Mouse (Mus musculus): Measurements from ENCODE around the gene Zfp446.

Zfp446 gene

DNA sequence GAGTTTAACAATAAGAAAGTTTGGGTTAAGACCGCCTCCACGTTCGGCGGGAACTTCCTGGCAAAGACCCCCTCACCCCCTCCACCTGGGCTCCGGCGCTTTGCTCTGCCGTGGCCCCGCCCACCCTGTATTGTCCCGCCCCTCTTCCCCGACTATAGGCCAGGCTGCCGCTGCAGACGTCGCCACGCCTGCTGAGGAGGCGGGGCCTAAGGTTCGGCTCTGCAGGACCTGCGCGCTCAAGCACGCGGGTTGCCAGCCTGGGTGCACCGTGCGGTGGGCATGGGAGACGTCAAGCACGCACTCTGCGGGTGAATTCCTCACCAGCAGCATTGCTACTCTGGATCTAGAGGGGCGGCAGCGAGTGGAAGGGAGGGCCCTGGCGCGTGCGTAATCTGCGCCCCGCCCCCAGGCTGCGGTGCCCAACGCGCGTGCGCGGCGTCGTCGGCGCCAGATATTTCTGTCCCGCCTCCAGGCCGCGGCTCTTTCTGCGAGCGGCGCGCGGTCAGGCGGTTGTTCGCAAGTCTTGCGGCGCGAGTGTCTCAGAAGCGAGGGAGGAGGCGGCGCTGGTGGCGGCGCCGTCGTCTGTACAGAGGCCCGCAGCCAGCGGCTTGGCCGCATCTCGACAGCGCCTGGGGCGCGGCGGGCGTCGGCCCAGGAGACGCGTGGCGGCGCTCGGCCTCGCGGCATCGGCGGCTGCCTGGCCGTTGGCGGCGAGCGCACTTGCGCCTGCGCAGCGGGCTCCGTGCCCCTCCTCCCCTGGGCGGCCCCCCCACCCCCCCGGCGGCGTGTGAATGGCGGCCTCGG is 46.5 kb downstream of the Zfp446 start:
- TF ChIP-seq CTCF (conservative IDR thresholded peaks at IDR 0.05; ENCODE audit: low read length) (no peak), POU5F1 (IDR thresholded peaks at IDR 0.05; ENCODE audit: borderline replicate concordance, low read length) (no peak), NANOG (IDR thresholded peaks at IDR 0.05; ENCODE audit: borderline replicate concordance, low read length) (no peak)
- H3K36me3 ChIP-seq (ENCODE audit: insufficient read depth, low read length), result peaks cover 43% of the 10 kb centered on the region
- no peaks in the 10 kb centered on the region for H3K27me3 ChIP-seq (ENCODE audit: insufficient read depth, low read length)
- H3K9me3 ChIP-seq (ENCODE audit: low read length), result no peaks in the 10 kb centered on the region
- peak overlapping the region; percentile 100 for H3K4me3 ChIP-seq (replicated peaks; ENCODE audit: low read length)
- H3K4me1 ChIP-seq (replicated peaks; ENCODE audit: low read depth, low read length), result peaks cover 54% of the 10 kb centered on the region

DNA sequence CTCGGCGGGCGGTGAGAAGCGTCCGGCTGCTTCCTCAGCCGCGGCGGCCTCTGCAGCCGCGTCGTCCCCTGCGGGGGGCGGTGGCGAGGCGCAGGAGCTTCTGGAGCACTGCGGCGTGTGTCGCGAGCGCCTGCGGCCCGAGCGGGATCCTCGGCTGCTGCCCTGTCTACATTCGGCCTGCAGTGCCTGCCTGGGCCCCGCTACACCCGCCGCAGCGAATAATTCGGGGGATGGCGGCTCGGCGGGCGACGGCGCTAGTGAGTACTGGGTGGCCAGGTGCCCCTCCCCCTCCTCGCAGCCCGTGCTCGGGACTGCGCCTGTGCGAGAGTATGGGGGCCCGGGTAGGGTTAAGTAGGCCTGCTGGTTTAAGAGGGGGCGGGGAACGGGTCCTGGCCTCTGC is 47.2 kb downstream of the Zfp446 start:
- Histone ChIP-seq H3K4me3 (replicated peaks; ENCODE audit: low read length) (peak overlapping the region; percentile 100), H3K9me3 (ENCODE audit: low read length) (no peaks in the 10 kb centered on the region), H3K36me3 (ENCODE audit: insufficient read depth, low read length) (peaks cover 49% of the 10 kb centered on the region), H3K4me1 (replicated peaks; ENCODE audit: low read depth, low read length) (peaks cover 55% of the 10 kb centered on the region), H3K27me3 (ENCODE audit: insufficient read depth, low read length) (no peaks in the 10 kb centered on the region)
- TF ChIP-seq CTCF (conservative IDR thresholded peaks at IDR 0.05; ENCODE audit: low read length) (no peak), NANOG (IDR thresholded peaks at IDR 0.05; ENCODE audit: borderline replicate concordance, low read length) (no peak), POU5F1 (IDR thresholded peaks at IDR 0.05; ENCODE audit: borderline replicate concordance, low read length) (no peak)

DNA sequence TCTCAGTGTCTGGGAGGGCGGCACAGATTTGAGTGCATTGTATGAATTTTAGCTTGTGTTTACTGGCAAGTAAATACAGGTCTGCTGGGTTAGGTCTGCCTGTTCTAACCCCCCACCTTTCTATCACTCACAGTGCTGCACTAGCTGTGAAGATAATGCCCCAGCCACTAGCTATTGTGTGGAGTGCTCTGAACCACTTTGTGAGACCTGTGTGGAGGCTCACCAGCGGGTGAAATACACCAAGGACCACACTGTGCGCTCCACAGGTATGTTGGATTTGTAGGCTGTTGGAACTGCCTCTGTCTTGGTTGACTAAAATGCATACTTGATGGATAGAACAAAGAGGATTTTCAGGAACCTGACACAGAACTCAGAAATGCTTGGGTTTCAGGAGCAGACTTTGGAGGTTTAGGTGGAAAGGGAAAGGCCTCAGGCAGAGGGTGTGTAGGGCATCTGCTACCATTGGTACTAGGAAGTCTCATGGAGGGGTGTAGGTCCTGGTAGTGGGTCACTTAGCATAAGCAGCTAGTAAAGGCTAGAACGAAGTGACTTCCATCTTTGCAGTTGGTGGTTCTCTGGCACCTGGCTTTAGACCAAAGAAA is 48.0 kb downstream of the Zfp446 start:
- no peaks in the 10 kb centered on the region for H3K9me3 ChIP-seq (ENCODE audit: low read length)
- TF ChIP-seq CTCF (conservative IDR thresholded peaks at IDR 0.05; ENCODE audit: low read length) (no peak), POU5F1 (IDR thresholded peaks at IDR 0.05; ENCODE audit: borderline replicate concordance, low read length) (no peak), NANOG (IDR thresholded peaks at IDR 0.05; ENCODE audit: borderline replicate concordance, low read length) (no peak)
- H3K27me3 ChIP-seq (ENCODE audit: insufficient read depth, low read length), result no peaks in the 10 kb centered on the region
- peaks cover 57% of the 10 kb centered on the region for H3K36me3 ChIP-seq (ENCODE audit: insufficient read depth, low read length)
- peaks cover 59% of the 10 kb centered on the region for H3K4me1 ChIP-seq (replicated peaks; ENCODE audit: low read depth, low read length)
- H3K4me3 ChIP-seq (replicated peaks; ENCODE audit: low read length), result peak overlapping the region; percentile 100

DNA sequence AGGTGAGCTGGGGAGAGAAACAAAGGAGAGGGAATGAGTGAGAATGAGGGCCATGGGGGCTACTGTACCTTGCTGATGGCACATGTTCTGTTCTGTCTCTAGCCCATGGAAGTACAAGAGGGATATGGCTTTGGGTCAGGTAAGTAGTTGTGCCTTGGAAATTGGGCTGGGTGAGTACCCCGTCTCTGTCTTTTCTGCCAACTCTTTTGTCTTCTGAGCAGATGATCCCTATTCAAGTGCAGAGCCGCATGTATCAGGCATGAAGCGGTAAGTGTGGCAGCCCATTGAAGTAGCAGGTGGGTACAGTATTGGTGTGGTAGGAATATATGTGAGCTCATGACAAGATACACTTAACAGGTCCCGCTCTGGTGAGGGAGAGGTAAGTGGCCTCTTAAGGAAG is 51.3 kb downstream of the Zfp446 start:
- peaks cover 77% of the 10 kb centered on the region for H3K4me1 ChIP-seq (replicated peaks; ENCODE audit: low read depth, low read length)
- TF ChIP-seq POU5F1 (IDR thresholded peaks at IDR 0.05; ENCODE audit: borderline replicate concordance, low read length) (no peak), CTCF (conservative IDR thresholded peaks at IDR 0.05; ENCODE audit: low read length) (no peak), NANOG (IDR thresholded peaks at IDR 0.05; ENCODE audit: borderline replicate concordance, low read length) (no peak)
- H3K4me3 ChIP-seq (replicated peaks; ENCODE audit: low read length), result peak overlapping the region; percentile 100
- H3K27me3 ChIP-seq (ENCODE audit: insufficient read depth, low read length), result no peaks in the 10 kb centered on the region
- no peaks in the 10 kb centered on the region for H3K9me3 ChIP-seq (ENCODE audit: low read length)
- H3K36me3 ChIP-seq (ENCODE audit: insufficient read depth, low read length), result peaks cover 91% of the 10 kb centered on the region

DNA sequence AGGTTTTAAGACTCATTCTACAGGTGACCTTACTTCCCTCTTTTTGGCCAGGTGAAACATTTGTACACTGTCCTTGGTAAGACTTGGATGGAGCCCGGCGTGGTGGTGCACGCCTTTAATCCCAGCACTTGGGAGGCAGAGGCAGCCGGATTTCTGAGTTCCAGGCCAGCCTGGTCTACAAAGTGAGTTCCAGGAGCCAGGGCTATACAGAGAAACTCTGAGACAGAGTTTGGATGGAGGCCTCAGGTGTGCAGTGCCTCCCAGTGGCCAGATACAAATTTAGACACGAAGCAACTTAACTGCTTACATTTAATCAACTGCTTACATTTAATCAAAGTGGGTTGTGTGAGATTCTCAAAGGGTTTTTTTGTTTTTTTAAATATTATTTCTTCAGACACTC is 53.4 kb downstream of the Zfp446 start:
- no peaks in the 10 kb centered on the region for H3K9me3 ChIP-seq (ENCODE audit: low read length)

DNA sequence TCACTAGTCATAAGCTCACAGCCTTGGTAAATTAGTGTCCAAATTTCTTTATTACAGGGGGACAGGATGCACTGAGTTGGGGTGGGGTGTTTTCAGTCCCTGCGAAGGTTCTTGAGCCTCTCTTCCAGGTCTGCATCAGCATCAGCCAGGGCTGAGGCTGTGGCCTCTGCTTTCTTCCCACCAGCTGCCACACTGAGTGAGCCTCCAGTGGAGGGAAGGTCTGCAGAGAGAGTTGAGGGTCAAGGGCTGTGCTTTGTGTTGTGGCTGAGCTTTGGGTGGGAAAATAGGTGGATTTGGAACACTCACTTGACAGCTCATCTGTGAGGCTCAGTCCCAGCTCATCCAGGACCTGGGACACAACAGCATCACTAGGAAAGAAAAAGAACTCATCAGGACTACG is 54.3 kb downstream of the Zfp446 start:
- Histone ChIP-seq H3K9me3 (ENCODE audit: low read length) (no peaks in the 10 kb centered on the region), H3K4me1 (replicated peaks; ENCODE audit: low read depth, low read length) (peaks cover 93% of the 10 kb centered on the region), H3K27me3 (ENCODE audit: insufficient read depth, low read length) (no peaks in the 10 kb centered on the region), H3K4me3 (replicated peaks; ENCODE audit: low read length) (peak overlapping the region; percentile 89; the same call in 1 of the 2 replicates), H3K36me3 (ENCODE audit: insufficient read depth, low read length) (peaks cover 93% of the 10 kb centered on the region)
- TF ChIP-seq NANOG (IDR thresholded peaks at IDR 0.05; ENCODE audit: borderline replicate concordance, low read length) (no peak), POU5F1 (IDR thresholded peaks at IDR 0.05; ENCODE audit: borderline replicate concordance, low read length) (no peak), CTCF (conservative IDR thresholded peaks at IDR 0.05; ENCODE audit: low read length) (no peak)

More for the DNA sequence above, 53.4 kb downstream of the Zfp446 start:
- TF ChIP-seq POU5F1 (IDR thresholded peaks at IDR 0.05; ENCODE audit: borderline replicate concordance, low read length) (no peak), NANOG (IDR thresholded peaks at IDR 0.05; ENCODE audit: borderline replicate concordance, low read length) (no peak), CTCF (conservative IDR thresholded peaks at IDR 0.05; ENCODE audit: low read length) (peak; percentile 37)
- no peaks in the 10 kb centered on the region for H3K27me3 ChIP-seq (ENCODE audit: insufficient read depth, low read length)
- H3K4me3 ChIP-seq (replicated peaks; ENCODE audit: low read length), result no peak overlapping the region
- peaks cover 92% of the 10 kb centered on the region for H3K4me1 ChIP-seq (replicated peaks; ENCODE audit: low read depth, low read length)
- H3K36me3 ChIP-seq (ENCODE audit: insufficient read depth, low read length), result peaks cover 93% of the 10 kb centered on the region

DNA sequence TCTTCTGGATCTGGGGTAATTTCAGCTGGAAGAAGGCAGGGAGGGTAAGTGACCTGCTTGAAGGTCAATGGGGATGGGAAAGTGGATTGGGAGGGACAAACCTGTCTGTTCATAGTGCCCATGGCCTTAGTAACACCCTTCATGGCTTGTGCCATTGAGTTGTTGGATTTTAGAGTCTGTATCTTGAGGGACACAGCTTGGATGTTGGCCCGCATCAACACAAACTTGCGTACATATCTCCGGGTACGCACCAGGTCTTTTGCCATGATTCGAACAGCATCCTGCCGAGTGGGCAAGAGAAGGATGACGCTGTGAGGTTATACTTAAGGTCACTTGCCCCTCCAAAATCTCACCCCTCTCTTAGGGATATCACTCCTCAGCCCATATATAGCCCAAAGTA is 54.9 kb downstream of the Zfp446 start:
- Histone ChIP-seq H3K4me1 (replicated peaks; ENCODE audit: low read depth, low read length) (peaks cover 89% of the 10 kb centered on the region), H3K27me3 (ENCODE audit: insufficient read depth, low read length) (no peaks in the 10 kb centered on the region), H3K9me3 (ENCODE audit: low read length) (no peaks in the 10 kb centered on the region), H3K36me3 (ENCODE audit: insufficient read depth, low read length) (peaks cover 88% of the 10 kb centered on the region), H3K4me3 (replicated peaks; ENCODE audit: low read length) (peak overlapping the region; percentile 89)
- TF ChIP-seq NANOG (IDR thresholded peaks at IDR 0.05; ENCODE audit: borderline replicate concordance, low read length), result no peak
- TF ChIP-seq CTCF (conservative IDR thresholded peaks at IDR 0.05; ENCODE audit: low read length), result no peak
- TF ChIP-seq POU5F1 (IDR thresholded peaks at IDR 0.05; ENCODE audit: borderline replicate concordance, low read length), result no peak

DNA sequence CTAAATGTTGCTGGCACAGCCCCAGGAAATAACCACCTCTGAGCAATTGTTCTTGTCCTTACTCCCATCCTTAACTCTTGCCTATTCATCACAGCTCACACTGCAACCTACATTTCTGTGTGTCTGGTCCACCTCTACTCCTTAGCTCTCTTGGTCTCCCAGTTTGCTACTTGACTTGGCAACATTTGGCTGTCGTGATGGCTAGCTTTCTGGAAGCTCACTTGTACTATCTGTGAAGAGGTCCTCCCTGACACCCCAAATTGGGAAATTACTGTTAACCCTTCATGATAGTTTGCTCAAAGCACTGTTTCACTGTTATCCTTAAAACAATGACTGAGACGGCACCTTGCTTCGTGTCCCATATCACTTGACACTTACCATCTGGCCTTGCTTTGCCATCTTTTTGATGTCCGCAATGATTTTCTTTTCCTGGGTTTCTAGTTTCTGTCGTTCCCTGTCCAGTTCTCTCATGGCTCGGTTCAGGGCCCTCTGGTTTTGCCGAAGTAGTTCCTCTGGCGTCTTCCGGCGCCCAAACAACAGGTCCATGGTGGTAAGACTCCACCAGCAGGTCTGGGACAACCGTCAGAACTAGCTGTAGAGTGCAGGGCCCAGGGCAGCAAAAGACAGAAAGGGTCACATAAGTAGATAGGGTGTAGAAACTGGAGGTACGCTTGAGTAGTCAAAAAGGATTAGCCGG is 56.0 kb downstream of the Zfp446 start:
- H3K9me3 ChIP-seq (ENCODE audit: low read length), result no peaks in the 10 kb centered on the region
- H3K36me3 ChIP-seq (ENCODE audit: insufficient read depth, low read length), result peaks cover 78% of the 10 kb centered on the region
- H3K27me3 ChIP-seq (ENCODE audit: insufficient read depth, low read length), result no peaks in the 10 kb centered on the region
- TF ChIP-seq POU5F1 (IDR thresholded peaks at IDR 0.05; ENCODE audit: borderline replicate concordance, low read length), result no peak
- no peak for TF ChIP-seq CTCF (conservative IDR thresholded peaks at IDR 0.05; ENCODE audit: low read length)
- TF ChIP-seq NANOG (IDR thresholded peaks at IDR 0.05; ENCODE audit: borderline replicate concordance, low read length), result no peak
- peaks cover 78% of the 10 kb centered on the region for H3K4me1 ChIP-seq (replicated peaks; ENCODE audit: low read depth, low read length)
- H3K4me3 ChIP-seq (replicated peaks; ENCODE audit: low read length), result peak overlapping the region; percentile 89

Measured in E14TG2a.4 (cell line).